ENCODE assay signal across 23 mouse cellular contexts in genomic region chr8:78703068-78703820, GRCm38 (mm10).
A peak's percentile ranks its signal among the peaks of the same experiment; 100 is the strongest.
DNase-seq lines count a peak whose midpoint lies in the region; ATAC-seq lines count a peak whose summit lies in the region.
"Had no signal": no experiment of that assay in that cellular context is flagged by ENCODE, and none has a peak within 500 bp of the region (broad histone marks: within the 10 kb centered on the region; RNA-seq: fewer than 3 reads in every experiment).

No protein-coding gene starts in this region.

- H3K4me1 ChIP-seq in forebrain, embryonic 11.5 days (replicated peaks; ENCODE audit: control insufficient read depth, insufficient read depth, low read length) = no peaks in the 10 kb centered on the region
- H3K4me1 ChIP-seq in forebrain, embryonic 15.5 days = no peaks in the 10 kb centered on the region
- H3K4me1 ChIP-seq in forebrain, embryonic 12.5 days = peaks cover 15% of the 10 kb centered on the region
- H3K4me1 ChIP-seq in hindbrain, embryonic 15.5 days (replicated peaks) = peaks cover 11% of the 10 kb centered on the region
- peaks cover 7% of the 10 kb centered on the region; the same call in 1 of the 2 replicates for H3K4me1 ChIP-seq in midbrain, embryonic 14.5 days (ENCODE audit: control insufficient read depth, insufficient read depth, low read length)
- H3K4me1 ChIP-seq: intestine, embryonic 15.5 days; limb, embryonic 10.5 days had no signal

- H3K27me3 ChIP-seq in forebrain, embryonic 11.5 days (ENCODE audit: control insufficient read depth, insufficient read depth, low read length) = no peaks in the 10 kb centered on the region
- H3K27me3 ChIP-seq in forebrain, embryonic 15.5 days = no peaks in the 10 kb centered on the region
- no peaks in the 10 kb centered on the region for H3K27me3 ChIP-seq in forebrain, embryonic 12.5 days
- H3K27me3 ChIP-seq in hindbrain, embryonic 15.5 days = no peaks in the 10 kb centered on the region
- no peaks in the 10 kb centered on the region for H3K27me3 ChIP-seq in midbrain, embryonic 14.5 days (ENCODE audit: control insufficient read depth, insufficient read depth, low read length)
- H3K27me3 ChIP-seq: embryonic facial prominence, embryonic 12.5 days; intestine, embryonic 15.5 days had no signal

- no peak overlapping the region for H3K27ac ChIP-seq in forebrain, embryonic 11.5 days (ENCODE audit: low read depth, low read length)
- H3K27ac ChIP-seq in forebrain, embryonic 15.5 days (replicated peaks) = no peak overlapping the region
- H3K27ac ChIP-seq in forebrain, embryonic 12.5 days = no peak overlapping the region; the same call in 1 of the 2 replicates
- H3K27ac ChIP-seq in hindbrain, embryonic 15.5 days (replicated peaks) = no peak overlapping the region
- H3K27ac ChIP-seq in midbrain, embryonic 14.5 days (replicated peaks; ENCODE audit: low read depth, low read length) = 0 out of 2 replicates have a peak overlapping the region, but pooled peaks have one; percentile 13
- H3K27ac ChIP-seq: embryonic facial prominence, embryonic 12.5 days; intestine, embryonic 15.5 days; left cerebral cortex, adult 2 months; limb, embryonic 10.5 days had no signal

- H3K9me3 ChIP-seq in forebrain, embryonic 11.5 days (ENCODE audit: control insufficient read depth, low read length) = no peaks in the 10 kb centered on the region
- no peaks in the 10 kb centered on the region for H3K9me3 ChIP-seq in forebrain, embryonic 15.5 days
- no peaks in the 10 kb centered on the region for H3K9me3 ChIP-seq in forebrain, embryonic 12.5 days
- no peaks in the 10 kb centered on the region; the same call in 1 of the 2 replicates for H3K9me3 ChIP-seq in hindbrain, embryonic 15.5 days
- H3K9me3 ChIP-seq in midbrain, embryonic 14.5 days (ENCODE audit: control insufficient read depth, low read length) = no peaks in the 10 kb centered on the region
- H3K9me3 ChIP-seq: embryonic facial prominence, embryonic 12.5 days; G1E; intestine, embryonic 15.5 days; limb, embryonic 10.5 days had no signal

- H3K9ac ChIP-seq in forebrain, embryonic 11.5 days (ENCODE audit: low read length) = peak overlapping the region; percentile 20
- no peak overlapping the region for H3K9ac ChIP-seq in forebrain, embryonic 15.5 days (replicated peaks)
- no peak overlapping the region for H3K9ac ChIP-seq in forebrain, embryonic 12.5 days
- no peak overlapping the region for H3K9ac ChIP-seq in hindbrain, embryonic 15.5 days
- H3K9ac ChIP-seq in midbrain, embryonic 14.5 days (replicated peaks; ENCODE audit: low read length) = no peak overlapping the region
- H3K9ac ChIP-seq: embryonic facial prominence, embryonic 12.5 days; intestine, embryonic 15.5 days; liver, postnatal 0 days had no signal

- H3K4me2 ChIP-seq in forebrain, embryonic 11.5 days (ENCODE audit: low read depth, low read length, severe bottlenecking) = no peak overlapping the region
- H3K4me2 ChIP-seq in forebrain, embryonic 15.5 days (replicated peaks) = no peak overlapping the region
- no peak overlapping the region for H3K4me2 ChIP-seq in forebrain, embryonic 12.5 days
- no peak overlapping the region for H3K4me2 ChIP-seq in hindbrain, embryonic 15.5 days
- no peak overlapping the region for H3K4me2 ChIP-seq in midbrain, embryonic 14.5 days (ENCODE audit: low read length)
- H3K4me2 ChIP-seq: embryonic facial prominence, embryonic 12.5 days; intestine, embryonic 15.5 days had no signal

- no peak for ATAC-seq in forebrain, embryonic 11.5 days (replicated peaks; ENCODE audit: low FRiP score)
- ATAC-seq in forebrain, embryonic 15.5 days (replicated peaks) = no peak
- 0 out of 2 replicates have a peak, but pooled peaks have one; percentile 44 for ATAC-seq in forebrain, embryonic 12.5 days (ENCODE audit: low FRiP score)
- ATAC-seq in hindbrain, embryonic 15.5 days (ENCODE audit: low FRiP score, low read depth) = 0 out of 2 replicates have a peak, but pooled peaks have one; percentile 12
- ATAC-seq in midbrain, embryonic 14.5 days (ENCODE audit: low FRiP score, low TSS enrichment) = no peak
- ATAC-seq: intestine, embryonic 15.5 days; liver, postnatal 0 days had no signal

- no peak overlapping the region for H3K4me3 ChIP-seq in forebrain, embryonic 11.5 days (ENCODE audit: low read depth, low read length)
- no peak overlapping the region for H3K4me3 ChIP-seq in forebrain, embryonic 15.5 days
- H3K4me3 ChIP-seq in forebrain, embryonic 12.5 days (replicated peaks) = no peak overlapping the region
- H3K4me3 ChIP-seq in hindbrain, embryonic 15.5 days = no peak overlapping the region
- no peak overlapping the region for H3K4me3 ChIP-seq in midbrain, embryonic 14.5 days (replicated peaks; ENCODE audit: low read depth, low read length)
- H3K4me3 ChIP-seq: embryonic facial prominence, embryonic 12.5 days; erythroblast, embryonic 14.5 days; intestine, embryonic 15.5 days; left cerebral cortex, adult 2 months; limb, embryonic 10.5 days had no signal

- H3K36me3 ChIP-seq in forebrain, embryonic 11.5 days (ENCODE audit: control insufficient read depth, insufficient read depth, low read length) = no peaks in the 10 kb centered on the region
- H3K36me3 ChIP-seq in forebrain, embryonic 15.5 days = no peaks in the 10 kb centered on the region
- H3K36me3 ChIP-seq in forebrain, embryonic 12.5 days (replicated peaks) = peaks cover 16% of the 10 kb centered on the region; the same call in 1 of the 2 replicates
- peaks cover 9% of the 10 kb centered on the region; the same call in 1 of the 2 replicates for H3K36me3 ChIP-seq in hindbrain, embryonic 15.5 days
- H3K36me3 ChIP-seq in midbrain, embryonic 14.5 days (ENCODE audit: control insufficient read depth, insufficient read depth, low read length) = peaks cover 10% of the 10 kb centered on the region; the same call in 1 of the 2 replicates

- 52% methylated on average over 11 of the region's 11 CpGs for WGBS in forebrain, embryonic 11.5 days
- 53% methylated on average over 11 of the region's 11 CpGs for WGBS in forebrain, embryonic 15.5 days
- 52% methylated on average over 11 of the region's 11 CpGs for WGBS in forebrain, embryonic 12.5 days
- WGBS in hindbrain, embryonic 15.5 days = 24% methylated on average over 11 of the region's 11 CpGs
- 27% methylated on average over 11 of the region's 11 CpGs for WGBS in midbrain, embryonic 14.5 days

- DNase-seq in forebrain, embryonic 11.5 days (ENCODE audit: low spot score) = peak; percentile 28
- DNase-seq in midbrain, embryonic 14.5 days = peak; percentile 22
- no peak for DNase-seq in spleen, postnatal 4 days (ENCODE audit: low spot score in 2 of 2)
- no peak for DNase-seq in cerebellum, postnatal 4 days (ENCODE audit: low spot score in 2 of 2)
- DNase-seq in layer of hippocampus, postnatal 14 days (ENCODE audit: low spot score in 2 of 2) = no peak
- DNase-seq: cerebellum, adult 2 months; gastrocnemius, postnatal 14 days; heart, adult 18-20 months; heart, postnatal 36 days; kidney, adult 9 months; kidney, postnatal 36 days; liver, postnatal 0 days; lung, postnatal 14 days; thymus, postnatal 4 days had no signal

Comparison
In these comparisons a context has a peak if more than half of its experiments do, and no peak if none do; other contexts are left out.
1. ATAC-seq: peak in forebrain, embryonic 12.5 days (single experiment) and hindbrain, embryonic 15.5 days (single experiment); none in forebrain, embryonic 11.5 days (single experiment), forebrain, embryonic 15.5 days (single experiment) and midbrain, embryonic 14.5 days (single experiment).
2. DNase-seq: peak in forebrain, embryonic 11.5 days (single experiment) and midbrain, embryonic 14.5 days (single experiment); none in spleen, postnatal 4 days (0 of 2), cerebellum, postnatal 4 days (0 of 2) and layer of hippocampus, postnatal 14 days (0 of 2).